Mouse (Mus musculus) embryonic facial prominence, embryonic 13.5 days (tissue): ENCODE results near the gene Nrip2. TPM values are rescaled to one million over a fixed set of nuclear protein-coding genes. Genes with fewer than 3 reads are reported as not detected.
"Not testable (repeated sequence)": the region's sequence is repeated elsewhere in the genome, so short reads cannot be mapped to it uniquely, and the experiment has no call there.

Experiments
- ATAC-seq: fragments of 200-750 bp; cut with Nextera tagmentation; 2 replicates; pipeline ENCODE4 v1.8.0; 2017; ENCODE audit warnings: low read depth; ENCODE audit not compliant: insufficient number of reproducible peaks, insufficient read depth, low FRiP score, low TSS enrichment
- H3K27ac ChIP-seq: fragments of 300-500 bp; sonication (generic); 2 replicates; pipeline ENCODE4 v1.5.1; 2015; ENCODE audit warnings: moderate library complexity, mild to moderate bottlenecking, inconsistent platforms
- H3K27me3 ChIP-seq: fragments of 300-500 bp; sonication (generic); 2 replicates; pipeline ENCODE4 v1.6.1; 2015; ENCODE audit warnings: mild to moderate bottlenecking, inconsistent platforms
- H3K36me3 ChIP-seq: fragments of 300-500 bp; sonication (generic); 2 replicates; pipeline ENCODE4 v1.6.1; 2015; ENCODE audit warnings: mild to moderate bottlenecking, inconsistent platforms
- H3K4me1 ChIP-seq: fragments of 300-500 bp; sonication (generic); 2 replicates; pipeline ENCODE4 v1.6.1; 2015; ENCODE audit warnings: inconsistent platforms
- H3K4me2 ChIP-seq: fragments of 300-500 bp; sonication (generic); 2 replicates; pipeline ENCODE4 v1.6.1; 2015; ENCODE audit warnings: moderate library complexity, mild to moderate bottlenecking, inconsistent platforms
- H3K4me3 ChIP-seq: fragments of 300-500 bp; sonication (generic); 2 replicates; pipeline ENCODE4 v1.5.1; 2015; ENCODE audit warnings: mild to moderate bottlenecking, inconsistent platforms
- H3K9ac ChIP-seq: fragments of 300-500 bp; sonication (generic); 2 replicates; pipeline ENCODE4 v1.6.1; 2015; ENCODE audit warnings: mild to moderate bottlenecking, inconsistent platforms
- H3K9me3 ChIP-seq: fragments of 300-500 bp; sonication (generic); 2 replicates; pipeline ENCODE4 v1.6.1; 2016; ENCODE audit warnings: inconsistent platforms
- WGBS: fragments of 180-500 bp; shearing (Covaris S2); methylation state at CpG from one replicate; pipeline ENCODE4 v1.1.7; 2015; ENCODE audit warnings: mixed read lengths; 5-methylcytosine and 5-hydroxymethylcytosine counted together
- polyA plus RNA-seq: library from polyadenylated mRNA; unstranded; fragments of >200 nt; fragmentation: Nextera tagmentation; extraction: Ambion mirVana; gene quantifications from 2 replicates; pipeline ENCODE4 v1.2.1, GENCODE M21; 2015

The Nrip2 gene
- polyA plus RNA-seq, 1 experiment from 2014 or later, result 5.7 TPM

- H3K27ac ChIP-seq, result no peak overlapping the region
- H3K36me3 ChIP-seq, result peaks cover 93% of the 10 kb centered on the region
- 95% methylated on average over 5 of the region's 5 CpGs for WGBS
- no peak for ATAC-seq
- H3K4me1 ChIP-seq, result 0 out of 2 replicates have a peak, but pooled peaks cover 6% of the 10 kb centered on the region
- H3K4me2 ChIP-seq, result no peak overlapping the region
- no peak overlapping the region for H3K9ac ChIP-seq
- no peaks in the 10 kb centered on the region for H3K27me3 ChIP-seq
- H3K4me3 ChIP-seq, result no peak overlapping the region
- H3K9me3 ChIP-seq, result no peaks in the 10 kb centered on the region
Observed at GRCm38 (mm10) chr6:128370040-128370439, 29.1 kb upstream of the Nrip2 start.

GRCm38 (mm10) chr6:128375192-128375591 lies 23.9 kb upstream of the Nrip2 start, which contains the start of the genes Tex52 and Gm44596:
Gene Tex52, plus strand, starts transcription at chr6:128375456.
Gene Gm44596, plus strand, starts transcription at chr6:128375503.
- whole genome bisulfite sequencing, result 33% methylated on average over 6 of the region's 6 CpGs
- Histone ChIP-seq H3K27me3 (no peaks in the 10 kb centered on the region), H3K4me3 (no peak within 1 kb of the TSS), H3K36me3 (peaks cover 71% of the 10 kb centered on the region), H3K9me3 (no peaks in the 10 kb centered on the region), H3K4me2 (no peak within 1 kb of the TSS), H3K9ac (0 out of 2 replicates have a peak within 1 kb of the TSS, but pooled peaks have one; percentile 6), H3K27ac (peak within 1 kb of the TSS; percentile 48; the same call in 1 of the 2 replicates), H3K4me1 (0 out of 2 replicates have a peak, but pooled peaks cover 8% of the 10 kb centered on the region)
- peak; percentile 33; the same call in 1 of the 2 replicates for ATAC-seq

- H3K9me3 ChIP-seq, result no peaks in the 10 kb centered on the region
- H3K27me3 ChIP-seq, result no peaks in the 10 kb centered on the region
- H3K4me1 ChIP-seq, result 0 out of 2 replicates have a peak, but pooled peaks cover 8% of the 10 kb centered on the region
- no peak overlapping the region for H3K4me2 ChIP-seq
- peak overlapping the region; percentile 48; the same call in 1 of the 2 replicates for H3K27ac ChIP-seq
- peak; percentile 18; the same call in 1 of the 2 replicates for ATAC-seq
- H3K9ac ChIP-seq, result no peak overlapping the region
- no peak overlapping the region for H3K4me3 ChIP-seq
- peaks cover 57% of the 10 kb centered on the region for H3K36me3 ChIP-seq
- 80% methylated on average over 17 of the region's 17 CpGs for WGBS
Observed at GRCm38 (mm10) chr6:128376371-128377085, 22.6 kb upstream of the Nrip2 start.

GRCm38 (mm10) chr6:128379636-128380035 lies 19.5 kb upstream of the Nrip2 start:
- no peaks in the 10 kb centered on the region for H3K27me3 ChIP-seq
- 89% methylated on average over 16 of the region's 16 CpGs for WGBS
- peaks cover 26% of the 10 kb centered on the region for H3K36me3 ChIP-seq
- H3K4me3 ChIP-seq, result no peak overlapping the region
- ATAC-seq, result no peak
- H3K9ac ChIP-seq, result no peak overlapping the region
- no peak overlapping the region for H3K27ac ChIP-seq
- H3K4me1 ChIP-seq, result 0 out of 2 replicates have a peak, but pooled peaks cover 6% of the 10 kb centered on the region
- no peak overlapping the region for H3K4me2 ChIP-seq
- H3K9me3 ChIP-seq, result no peaks in the 10 kb centered on the region

GRCm38 (mm10) chr6:128380594-128381167 lies 18.4 kb upstream of the Nrip2 start:
- 73% methylated on average over 1 of the region's 1 CpGs for WGBS
- not testable (repeated sequence) for H3K27me3 ChIP-seq, H3K27ac ChIP-seq

DNA sequence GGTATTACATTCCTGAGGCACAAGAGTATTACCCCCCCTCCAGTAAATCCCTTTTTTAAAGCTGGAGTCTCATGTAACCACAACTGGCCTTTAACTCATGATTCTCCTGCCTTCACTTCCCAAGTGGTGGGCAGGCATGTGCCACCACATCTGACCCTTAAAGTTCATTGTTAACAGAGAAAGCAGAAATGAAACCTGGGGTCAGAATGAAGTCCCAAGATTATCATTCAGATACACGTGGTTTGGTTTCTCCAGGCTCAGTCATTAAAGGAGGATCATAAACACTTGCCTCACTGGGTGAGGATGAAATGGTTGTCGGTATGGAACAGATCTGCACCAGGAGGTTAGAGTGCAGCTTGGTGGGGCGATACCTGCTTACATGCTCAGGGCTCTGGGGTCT lies 17.8 kb upstream of the Nrip2 start:
- Histone ChIP-seq H3K4me2 (no peak overlapping the region), H3K4me1 (no peaks in the 10 kb centered on the region), H3K27ac (no peak overlapping the region), H3K9me3 (no peaks in the 10 kb centered on the region), H3K4me3 (no peak overlapping the region), H3K9ac (no peak overlapping the region), H3K36me3 (peaks cover 15% of the 10 kb centered on the region; the same call in 1 of the 2 replicates), H3K27me3 (no peaks in the 10 kb centered on the region)
- WGBS, result 70% methylated on average over 3 of the region's 3 CpGs
- ATAC-seq, result no peak

More at GRCm38 (mm10) chr6:128380594-128381167, 18.4 kb upstream of the Nrip2 start:
- H3K4me1 ChIP-seq, ATAC-seq, H3K9ac ChIP-seq, H3K4me2 ChIP-seq, H3K9me3 ChIP-seq, H3K4me3 ChIP-seq: not testable (repeated sequence)
- H3K36me3 ChIP-seq, result peaks cover 19% of the 10 kb centered on the region; the same call in 1 of the 2 replicates

GRCm38 (mm10) chr6:128383752-128384151 lies 15.3 kb upstream of the Nrip2 start:
- H3K4me3 ChIP-seq, result no peak overlapping the region
- H3K36me3 ChIP-seq, result no peaks in the 10 kb centered on the region
- no peak overlapping the region for H3K9ac ChIP-seq
- ATAC-seq, result no peak
- H3K27ac ChIP-seq, result no peak overlapping the region
- 54% methylated on average over 7 of the region's 7 CpGs for WGBS
- no peaks in the 10 kb centered on the region for H3K9me3 ChIP-seq
- no peaks in the 10 kb centered on the region for H3K27me3 ChIP-seq
- no peaks in the 10 kb centered on the region for H3K4me1 ChIP-seq
- no peak overlapping the region for H3K4me2 ChIP-seq

GRCm38 (mm10) chr6:128385026-128385425 lies 14.1 kb upstream of the Nrip2 start:
- Histone ChIP-seq H3K4me3 (no peak overlapping the region), H3K4me2 (no peak overlapping the region), H3K9ac (no peak overlapping the region), H3K4me1 (no peaks in the 10 kb centered on the region), H3K27ac (no peak overlapping the region), H3K36me3 (no peaks in the 10 kb centered on the region), H3K9me3 (no peaks in the 10 kb centered on the region), H3K27me3 (no peaks in the 10 kb centered on the region)
- WGBS, result 89% methylated on average over 1 of the region's 1 CpGs
- ATAC-seq, result no peak

DNA sequence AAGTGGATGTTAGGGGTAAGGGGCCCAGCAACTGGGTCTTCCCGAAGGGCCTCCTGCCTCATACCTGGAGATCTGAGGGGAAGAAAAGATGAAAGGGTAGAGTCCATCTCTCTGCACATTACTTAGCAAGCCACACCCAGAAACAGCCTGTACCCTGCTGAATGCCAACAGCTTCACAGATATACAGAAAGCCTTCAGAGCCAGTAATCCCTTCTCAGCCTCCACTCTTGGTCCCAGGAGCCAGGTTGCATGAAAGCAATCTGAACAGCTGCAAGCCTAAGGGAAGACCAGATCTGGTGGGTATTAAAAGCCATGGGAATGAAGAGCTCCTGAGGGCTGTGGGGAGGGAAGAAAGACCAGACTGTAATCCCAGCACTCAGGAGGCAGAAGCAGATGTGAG lies 9.9 kb upstream of the Nrip2 start:
- Histone ChIP-seq H3K9me3 (no peaks in the 10 kb centered on the region), H3K9ac (no peak overlapping the region), H3K4me3 (no peak overlapping the region), H3K27me3 (no peaks in the 10 kb centered on the region), H3K36me3 (no peaks in the 10 kb centered on the region), H3K27ac (no peak overlapping the region), H3K4me1 (no peaks in the 10 kb centered on the region), H3K4me2 (no peak overlapping the region)
- ATAC-seq, result no peak
- 81% methylated on average over 1 of the region's 1 CpGs for WGBS

DNA sequence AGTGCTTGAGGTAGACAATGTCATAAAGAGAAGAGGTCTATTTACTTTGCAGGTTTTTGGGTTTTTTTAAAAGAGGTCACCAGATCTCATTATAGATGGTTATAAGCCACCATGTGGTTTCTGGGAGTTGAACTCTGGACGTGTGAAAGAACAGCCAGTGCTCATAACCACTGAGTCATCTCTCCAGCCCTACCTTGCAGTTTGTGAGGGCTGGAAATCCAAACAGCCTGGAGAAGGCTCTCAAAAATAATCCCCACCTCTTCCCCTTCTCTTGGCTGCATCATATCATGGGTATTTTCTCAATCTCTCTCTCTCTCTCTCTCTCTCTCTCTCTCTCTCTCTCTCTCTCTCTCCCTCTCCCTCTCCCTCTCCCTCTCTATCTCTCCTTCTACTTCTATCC lies 8.4 kb upstream of the Nrip2 start:
- Histone ChIP-seq H3K4me3 (no peak overlapping the region), H3K27me3 (no peaks in the 10 kb centered on the region)
- WGBS, result 55% methylated on average over 1 of the region's 1 CpGs

GRCm38 (mm10) chr6:128397574-128398261 lies 1.4 kb upstream of the Nrip2 start:
- no peak overlapping the region for H3K9ac ChIP-seq
- H3K36me3 ChIP-seq, result no peaks in the 10 kb centered on the region
- no peak overlapping the region for H3K4me3 ChIP-seq
- no peak overlapping the region for H3K27ac ChIP-seq
- no peak overlapping the region for H3K4me2 ChIP-seq
- 77% methylated on average over 7 of the region's 7 CpGs for WGBS
- no peaks in the 10 kb centered on the region for H3K9me3 ChIP-seq
- H3K27me3 ChIP-seq, result no peaks in the 10 kb centered on the region
- ATAC-seq, result no peak
- peaks cover 13% of the 10 kb centered on the region; the same call in 1 of the 2 replicates for H3K4me1 ChIP-seq

More for the DNA sequence above, 8.4 kb upstream of the Nrip2 start:
- H3K9ac ChIP-seq, result no peak overlapping the region
- H3K36me3 ChIP-seq, result no peaks in the 10 kb centered on the region
- no peak overlapping the region for H3K4me2 ChIP-seq
- no peaks in the 10 kb centered on the region for H3K4me1 ChIP-seq
- no peaks in the 10 kb centered on the region for H3K9me3 ChIP-seq
- H3K27ac ChIP-seq, result no peak overlapping the region
- ATAC-seq, result no peak
